Mouse (Mus musculus): ENCODE measurements at regions not wholly inside any gene's neighbourhood (a gene's known extent, or its start where the extent isn't known, plus 50 kb on each side); places are given as distances from the start of the nearest gene placed in this dataset.

DNA sequence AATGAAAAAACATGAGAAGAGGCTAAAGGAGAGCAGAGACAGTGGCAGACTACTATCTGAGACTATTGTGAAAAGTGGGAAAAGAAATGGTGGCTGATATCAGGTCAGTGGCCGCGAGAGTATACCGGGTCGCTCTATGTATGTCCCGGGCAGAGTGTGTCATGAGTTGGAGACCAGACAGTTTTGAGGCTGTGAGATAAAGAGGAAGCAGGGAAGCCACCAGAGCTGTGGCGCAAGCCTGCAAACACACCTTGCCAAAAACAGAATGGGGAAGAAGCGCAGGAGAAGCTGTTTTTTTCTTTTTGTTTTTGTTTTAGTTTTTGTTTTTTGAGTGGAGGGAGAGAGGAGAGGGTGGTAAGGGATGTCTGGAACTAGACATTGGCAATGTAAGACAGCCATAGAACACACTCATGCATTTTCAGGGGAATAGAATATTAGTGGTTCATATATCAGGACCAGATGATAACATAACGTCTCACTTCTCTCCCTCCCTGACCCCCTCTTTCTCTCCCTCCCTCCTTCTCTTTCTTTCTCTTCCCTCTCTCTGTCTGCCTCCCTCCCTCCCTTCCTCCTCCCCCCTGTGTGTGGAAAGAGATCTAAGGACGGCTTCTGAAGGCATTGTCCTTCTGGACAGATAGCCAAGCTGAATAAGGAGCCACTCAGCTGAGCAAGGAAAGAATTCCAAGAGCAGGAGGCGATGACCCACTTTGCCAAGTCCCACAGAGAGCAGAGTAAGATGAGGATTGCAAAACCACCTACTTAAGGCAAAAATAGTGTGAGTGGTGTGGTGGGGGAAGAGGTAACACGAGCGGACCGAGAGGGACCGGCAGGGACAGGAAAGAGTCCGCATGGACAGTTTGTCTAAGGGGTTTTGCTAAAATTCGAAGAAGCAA lies 167.9 kb downstream of the Dusp6 start (continued):
- TF ChIP-seq TBP (IDR thresholded peaks at IDR 0.05; ENCODE audit: low read depth, low read length) (0 out of 2 replicates have a peak, but pooled peaks have one; percentile 28), BHLHE40 (IDR thresholded peaks at IDR 0.05; ENCODE audit: borderline replicate concordance, low read depth, low read length) (no peak), ETS1 (IDR thresholded peaks at IDR 0.05; ENCODE audit: low read depth, low read length) (no peak), ZNF384 (IDR thresholded peaks at IDR 0.05; ENCODE audit: low read depth, low read length) (peak; percentile 56), RAD21 (IDR thresholded peaks at IDR 0.05; ENCODE audit: low read depth, low read length) (no peak), ELF1 (IDR thresholded peaks at IDR 0.05; ENCODE audit: low read depth, low read length) (no peak), HCFC1 (IDR thresholded peaks at IDR 0.05; ENCODE audit: low read depth, low read length) (no peak), UBTF (IDR thresholded peaks at IDR 0.05; ENCODE audit: borderline replicate concordance, insufficient read depth, low read depth, low read length) (no peak), NELFE (IDR thresholded peaks at IDR 0.05; ENCODE audit: low read depth, low read length) (no peak), MYC (IDR thresholded peaks at IDR 0.05; ENCODE audit: low read depth, low read length) (no peak), EP300 (IDR thresholded peaks at IDR 0.05; ENCODE audit: low read depth in 1 of 2, low read length in 2 of 2) (peak; percentile 25 to 64; a peak in 3 of 4 replicates), ZMIZ1 (IDR thresholded peaks at IDR 0.05; ENCODE audit: low read depth, low read length) (no peak), GABPA (IDR thresholded peaks at IDR 0.05; ENCODE audit: low read depth, low read length) (no peak), GATA1 (IDR thresholded peaks at IDR 0.05; ENCODE audit: low read depth, low read length) (no peak), MAX (IDR thresholded peaks at IDR 0.05; ENCODE audit: low read length) (0 out of 2 replicates have a peak, but pooled peaks have one; percentile 27), MAFK (IDR thresholded peaks at IDR 0.05; ENCODE audit: borderline replicate concordance, low read depth, low read length) (no peak), POLR2AphosphoS5 (IDR thresholded peaks at IDR 0.05; ENCODE audit: borderline replicate concordance, low read depth, low read length) (no peak), CHD1 (IDR thresholded peaks at IDR 0.05; ENCODE audit: low read depth, low read length) (no peak), MYB (IDR thresholded peaks at IDR 0.05; ENCODE audit: low read depth, low read length) (0 out of 2 replicates have a peak, but pooled peaks have one; percentile 13)

DNA sequence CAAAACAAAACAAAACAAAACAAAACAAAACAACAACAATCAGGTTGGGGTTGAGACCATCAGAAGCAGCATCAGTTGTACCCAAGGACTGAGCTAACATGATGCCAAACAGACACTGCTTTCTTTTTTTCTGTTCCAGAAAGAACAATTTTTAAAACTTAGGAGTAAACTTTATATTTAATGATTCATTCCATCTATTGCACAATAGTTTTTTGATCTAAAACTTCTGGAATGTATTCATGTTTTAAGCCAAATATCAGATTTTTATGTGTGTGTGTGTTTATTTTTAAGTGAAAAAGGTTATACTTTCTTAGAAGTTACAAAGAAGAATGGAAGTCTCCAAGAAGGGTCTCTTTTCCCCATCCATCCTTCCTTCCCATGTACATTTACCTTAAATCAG lies 174.0 kb downstream of the Dusp6 start:
- Histone ChIP-seq H3K9ac (ENCODE audit: control insufficient read depth, low read depth, low read length, poor library complexity, severe bottlenecking) (no peak overlapping the region), H3K4me3 (ENCODE audit: control insufficient read depth in 1 of 2, insufficient read depth in 1 of 2, low read depth in 2 of 2, low read length in 2 of 2) (no peak overlapping the region), H3K9me3 (replicated peaks; ENCODE audit: insufficient read depth, low read length) (no peaks in the 10 kb centered on the region), H3K4me1 (ENCODE audit: control insufficient read depth in 1 of 2, insufficient read depth in 2 of 2, low read length in 2 of 2) (peaks cover 0 to 5% of the 10 kb centered on the region in 2 experiments; a peak in 1 of 4 replicates), H3K27ac (ENCODE audit: control insufficient read depth, low read depth, low read length) (no peak overlapping the region), H3K36me3 (ENCODE audit: control insufficient read depth in 1 of 2, insufficient read depth in 2 of 2, low read length in 2 of 2) (peaks cover 0 to 3% of the 10 kb centered on the region in 2 experiments; a peak in 1 of 4 replicates), H3K79me2 (ENCODE audit: control insufficient read depth, insufficient read depth, low read length, poor library complexity) (no peaks in the 10 kb centered on the region), H3K27me3 (ENCODE audit: control insufficient read depth in 1 of 2, insufficient read depth in 2 of 2, low read length in 2 of 2) (no peaks in the 10 kb centered on the region)
- DNase-seq (ENCODE audit: low read depth, low spot score) = no peak
- TF ChIP-seq ETS1 (IDR thresholded peaks at IDR 0.05; ENCODE audit: low read depth, low read length) = no peak
- no peak for TF ChIP-seq TCF12 (IDR thresholded peaks at IDR 0.05; ENCODE audit: low read depth, low read length)
- TF ChIP-seq POLR2AphosphoS2 (IDR thresholded peaks at IDR 0.05; ENCODE audit: low read length) = no peak
- no peak for TF ChIP-seq RAD21 (IDR thresholded peaks at IDR 0.05; ENCODE audit: low read depth, low read length)
- TF ChIP-seq TBP (IDR thresholded peaks at IDR 0.05; ENCODE audit: low read depth, low read length) = no peak
- TF ChIP-seq NRF1 (IDR thresholded peaks at IDR 0.05; ENCODE audit: insufficient read depth, low read depth, low read length, poor library complexity, severe bottlenecking) = no peak
- no peak for TF ChIP-seq SIN3A (IDR thresholded peaks at IDR 0.05; ENCODE audit: low read length)
- TF ChIP-seq TAL1 (IDR thresholded peaks at IDR 0.05; ENCODE audit: low read length) = no peak
- TF ChIP-seq NELFE (IDR thresholded peaks at IDR 0.05; ENCODE audit: low read depth, low read length) = no peak
- TF ChIP-seq POLR2AphosphoS5 (IDR thresholded peaks at IDR 0.05; ENCODE audit: borderline replicate concordance, low read depth, low read length) = no peak

Measured in MEL (cell line).